Mouse (Mus musculus): ENCODE results near the gene Cand1. TPM values are rescaled to one million over a fixed set of nuclear protein-coding genes. Genes with fewer than 3 reads are reported as not detected.

Gene Cand1
- total and polyA plus RNA-seq, 3 experiments = 18.5 to 84.2 (median 79.5) TPM

Other genes with a start within 250 kb of the Cand1 start
- gene Grip1, start 213.8 kb upstream of the Cand1 start, total RNA-seq (2021) = under 1 TPM; 0.43 to 0.55 TPM
- gene Grip1, start 213.8 kb upstream of the Cand1 start, polyA plus RNA-seq (2012; rRNA removed) = 0.11 and 0.17 TPM in 2 replicates